Mouse (Mus musculus): ENCODE data around the gene Sult2a4.
"Not testable (repeated sequence)": the region's sequence is repeated elsewhere in the genome, so short reads cannot be mapped to it uniquely, and the experiment has no call there.

The Sult2a4 gene

DNA sequence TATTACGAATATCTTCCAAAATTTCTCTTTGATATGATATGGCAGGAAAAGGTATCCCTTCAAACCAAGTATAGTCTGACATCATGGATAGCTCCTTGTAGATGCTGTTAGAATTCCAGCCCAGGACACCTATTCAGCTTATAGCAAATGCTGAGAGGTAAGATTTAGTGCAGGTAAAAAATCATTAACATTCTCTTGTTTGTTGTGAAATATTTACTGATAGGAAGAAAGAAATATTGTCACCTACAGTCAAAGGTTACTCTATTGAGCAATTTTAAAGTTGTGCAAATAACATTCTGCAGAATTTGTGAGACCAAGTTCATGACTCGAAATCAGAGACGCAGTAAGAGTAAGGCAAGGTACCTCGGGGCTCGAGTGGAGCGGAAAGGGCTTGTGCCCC, at the start of gene Sult2a4:
Gene Sult2a4, minus strand, starts transcription at position 101 of the 400 bp plus-strand sequence.
- not testable (repeated sequence) for DNase-seq (ENCODE audit: low spot score in 2 of 2)

DNA sequence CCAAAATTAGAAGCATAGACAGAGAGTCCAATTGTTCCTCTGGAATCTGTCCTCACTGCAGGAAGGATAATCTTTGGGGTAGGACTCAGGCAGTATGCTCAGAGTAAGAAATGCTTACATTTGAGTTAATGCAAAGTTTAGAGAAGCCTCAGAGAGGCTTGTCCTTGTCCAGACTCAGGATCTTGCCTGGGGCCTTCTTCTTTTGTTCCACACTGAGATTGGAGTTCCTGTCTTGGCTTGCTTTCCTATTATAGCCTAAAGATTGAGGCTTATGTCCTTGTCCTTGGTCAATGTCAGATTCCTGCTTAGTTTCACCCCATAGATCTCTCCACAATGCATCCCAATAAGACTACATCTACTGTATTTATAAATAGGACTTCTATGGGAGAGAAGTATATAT, 41.4 kb upstream of the Sult2a4 start:
- DNase-seq (ENCODE audit: low spot score in 2 of 2), result not testable (repeated sequence)

DNA sequence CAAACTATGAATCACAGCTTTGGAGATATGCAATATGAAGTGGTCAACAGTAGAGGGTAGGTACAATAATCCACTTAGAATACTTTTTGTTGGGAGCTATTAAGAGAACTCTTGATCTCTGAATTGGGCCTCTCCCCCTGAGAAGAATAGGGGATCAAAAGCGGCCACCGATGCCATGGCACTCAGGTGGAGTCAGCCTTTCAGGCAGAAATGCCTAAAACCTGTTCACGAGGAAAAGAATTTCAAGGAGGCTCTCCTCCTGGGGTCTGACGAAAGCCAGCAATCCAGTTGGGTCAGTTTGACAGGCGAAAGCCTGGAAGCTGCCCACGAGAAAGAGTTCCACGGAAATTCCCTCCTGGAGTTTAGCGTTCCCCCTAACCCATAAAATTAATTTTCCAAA, 23.7 kb upstream of the Sult2a4 start:
- no peak for DNase-seq (ENCODE audit: low spot score in 2 of 2)

DNA sequence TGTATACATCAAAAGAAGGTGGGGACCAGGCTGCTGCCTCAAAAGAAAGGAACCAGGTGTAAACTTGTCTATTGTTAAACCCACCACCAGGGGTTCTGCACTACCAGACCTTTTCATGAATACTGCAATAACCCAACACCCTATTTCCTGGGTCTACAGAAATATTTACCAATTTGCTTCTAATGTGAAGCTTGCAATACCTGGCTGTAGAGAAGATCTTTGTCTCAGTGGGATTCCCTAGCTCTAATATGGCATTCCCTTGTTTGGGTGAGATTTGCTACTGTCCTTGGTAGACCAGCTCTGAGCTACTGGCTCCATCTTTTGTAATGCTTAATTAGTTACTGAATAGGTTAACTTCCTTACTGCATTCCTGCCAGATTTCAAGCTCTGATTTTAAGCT, 21.3 kb upstream of the Sult2a4 start:
- DNase-seq (ENCODE audit: low spot score in 2 of 2), result not testable (repeated sequence)
